Mouse (Mus musculus) ES-CJ7 (cell line): ENCODE measurements around the gene Zfp292.

ENCODE experiments used
- DNase-seq: peaks from one replicate; pipeline ENCODE4 v3.0.0; 2011; ENCODE audit warnings: low read depth, low spot score

Gene Zfp292

GRCm38 (mm10) chr4:34882291-34882769 is 430 bp downstream of the Zfp292 start:
- peak; percentile 57 for DNase-seq

- DNase-seq: no peak
These were observed 909 bp downstream of the Zfp292 start for GRCm38 (mm10) chr4:34881851-34882250.

GRCm38 (mm10) chr4:34880921-34881650 is 1.7 kb downstream of the Zfp292 start:
- DNase-seq: peak; percentile 76

GRCm38 (mm10) chr4:34874234-34874633 is 8.5 kb downstream of the Zfp292 start:
- DNase-seq: no peak

GRCm38 (mm10) chr4:34872896-34873495 is 9.8 kb downstream of the Zfp292 start:
- DNase-seq: peak; percentile 75

GRCm38 (mm10) chr4:34869813-34870212 is 12.9 kb downstream of the Zfp292 start:
- DNase-seq: no peak

GRCm38 (mm10) chr4:34861438-34861837 is 21.3 kb downstream of the Zfp292 start:
- DNase-seq: no peak

GRCm38 (mm10) chr4:34859416-34859815 is 23.3 kb downstream of the Zfp292 start:
- no peak for DNase-seq

- DNase-seq: no peak
These were observed 23.9 kb downstream of the Zfp292 start for GRCm38 (mm10) chr4:34858903-34859302.

- peak; percentile 36 for DNase-seq
These were observed 26.8 kb downstream of the Zfp292 start for GRCm38 (mm10) chr4:34855966-34856365.

GRCm38 (mm10) chr4:34852051-34852450 is 30.7 kb downstream of the Zfp292 start:
- no peak for DNase-seq

GRCm38 (mm10) chr4:34850156-34850555 is 32.6 kb downstream of the Zfp292 start:
- peak; percentile 51 for DNase-seq

- DNase-seq: no peak
These were observed 35.0 kb downstream of the Zfp292 start for GRCm38 (mm10) chr4:34847679-34848309.

GRCm38 (mm10) chr4:34843839-34844238 is 38.9 kb downstream of the Zfp292 start:
- no peak for DNase-seq

- no peak for DNase-seq
These were observed 39.9 kb downstream of the Zfp292 start for GRCm38 (mm10) chr4:34842826-34843225.

GRCm38 (mm10) chr4:34831496-34831895 is 51.3 kb downstream of the Zfp292 start:
- no peak for DNase-seq

- no peak for DNase-seq
These were observed 53.3 kb downstream of the Zfp292 start for GRCm38 (mm10) chr4:34829456-34829855.

GRCm38 (mm10) chr4:34823901-34824300 is 58.9 kb downstream of the Zfp292 start:
- DNase-seq: no peak

GRCm38 (mm10) chr4:34819904-34820303 is 62.9 kb downstream of the Zfp292 start:
- no peak for DNase-seq

- DNase-seq: no peak
These were observed 81.4 kb downstream of the Zfp292 start for GRCm38 (mm10) chr4:34801166-34802034.

- DNase-seq: no peak
These were observed 84.8 kb downstream of the Zfp292 start for GRCm38 (mm10) chr4:34798005-34798404.
